Mouse (Mus musculus) brain, adult 2 months (tissue): ENCODE results near the gene Bcar3.

ENCODE experiments used
- DNase-seq: peaks from one replicate; pipeline ENCODE4 v3.0.0; 2011; ENCODE audit warnings: low read depth, low spot score

Gene Bcar3

GRCm38 (mm10) chr3:122566112-122566511 lies 272.2 kb downstream of the Bcar3 start:
- no peak for DNase-seq

- no peak for DNase-seq
Observed at GRCm38 (mm10) chr3:122566549-122566948, 272.6 kb downstream of the Bcar3 start.

GRCm38 (mm10) chr3:122573426-122574286 lies 279.7 kb downstream of the Bcar3 start:
- DNase-seq, result peak; percentile 86

- peak; percentile 61 for DNase-seq
Observed at GRCm38 (mm10) chr3:122574921-122575320, 281.0 kb downstream of the Bcar3 start.

- DNase-seq, result no peak
Observed at GRCm38 (mm10) chr3:122577360-122577759, 283.4 kb downstream of the Bcar3 start.
